Mouse (Mus musculus): ENCODE measurements at regions not wholly inside any gene's neighbourhood (a gene's known extent, or its start where the extent isn't known, plus 50 kb on each side); places are given as distances from the start of the nearest gene placed in this dataset.
A peak's percentile ranks its signal among the peaks of the same experiment; 100 is the strongest.

- Histone ChIP-seq H3K4me3 (replicated peaks) (peak overlapping the region; percentile 87), H3K9me3 (no peaks in the 10 kb centered on the region), H3K27me3 (replicated peaks) (no peaks in the 10 kb centered on the region), H3K36me3 (replicated peaks; ENCODE audit: low read length) (no peaks in the 10 kb centered on the region), H3K4me1 (peaks cover 86% of the 10 kb centered on the region)
- TF ChIP-seq FLI1 (IDR thresholded peaks at IDR 0.05; ENCODE audit: low read length) = no peak
- peak; percentile 56; the same call in 1 of the 3 replicates for TF ChIP-seq GATA1 (IDR thresholded peaks at IDR 0.05; ENCODE audit: borderline replicate concordance, low read length)
Observed at GRCm38 (mm10) chr9:85592639-85593038, 156.5 kb downstream of the Ibtk start.

GRCm38 (mm10) chr9:85589210-85589609 lies 159.9 kb downstream of the Ibtk start:
- no peak overlapping the region for H3K4me3 ChIP-seq (replicated peaks)
- TF ChIP-seq GATA1 (IDR thresholded peaks at IDR 0.05; ENCODE audit: borderline replicate concordance, low read length) (no peak), FLI1 (IDR thresholded peaks at IDR 0.05; ENCODE audit: low read length) (no peak)
- peaks cover 59% of the 10 kb centered on the region for H3K4me1 ChIP-seq
- H3K36me3 ChIP-seq (replicated peaks; ENCODE audit: low read length) = no peaks in the 10 kb centered on the region
- no peaks in the 10 kb centered on the region for H3K27me3 ChIP-seq (replicated peaks)
- H3K9me3 ChIP-seq = peaks cover under 1% of the 10 kb centered on the region; the same call in 1 of the 2 replicates

- Histone ChIP-seq H3K9me3 (peaks cover 10% of the 10 kb centered on the region; the same call in 1 of the 2 replicates), H3K4me1 (peaks cover 47% of the 10 kb centered on the region), H3K27me3 (replicated peaks) (no peaks in the 10 kb centered on the region), H3K4me3 (replicated peaks) (no peak overlapping the region), H3K36me3 (replicated peaks; ENCODE audit: low read length) (no peaks in the 10 kb centered on the region)
- TF ChIP-seq GATA1 (IDR thresholded peaks at IDR 0.05; ENCODE audit: borderline replicate concordance, low read length) = no peak
- TF ChIP-seq FLI1 (IDR thresholded peaks at IDR 0.05; ENCODE audit: low read length) = no peak
Observed at GRCm38 (mm10) chr9:85588077-85588476, 161.1 kb downstream of the Ibtk start.

GRCm38 (mm10) chr9:85581028-85581595 lies 168.0 kb downstream of the Ibtk start:
- Histone ChIP-seq H3K4me3 (replicated peaks) (no peak overlapping the region), H3K4me1 (no peaks in the 10 kb centered on the region), H3K27me3 (replicated peaks) (no peaks in the 10 kb centered on the region), H3K36me3 (replicated peaks; ENCODE audit: low read length) (no peaks in the 10 kb centered on the region), H3K9me3 (peaks cover 11% of the 10 kb centered on the region; the same call in 1 of the 2 replicates)
- TF ChIP-seq FLI1 (IDR thresholded peaks at IDR 0.05; ENCODE audit: low read length) (no peak), GATA1 (IDR thresholded peaks at IDR 0.05; ENCODE audit: borderline replicate concordance, low read length) (no peak)

GRCm38 (mm10) chr9:85577812-85578211 lies 171.3 kb downstream of the Ibtk start:
- H3K4me1 ChIP-seq = no peaks in the 10 kb centered on the region
- H3K36me3 ChIP-seq (replicated peaks; ENCODE audit: low read length) = no peaks in the 10 kb centered on the region
- no peak overlapping the region for H3K4me3 ChIP-seq (replicated peaks)
- no peaks in the 10 kb centered on the region for H3K9me3 ChIP-seq
- H3K27me3 ChIP-seq (replicated peaks) = no peaks in the 10 kb centered on the region
- TF ChIP-seq FLI1 (IDR thresholded peaks at IDR 0.05; ENCODE audit: low read length) (no peak), GATA1 (IDR thresholded peaks at IDR 0.05; ENCODE audit: borderline replicate concordance, low read length) (no peak)

GRCm38 (mm10) chr9:85577338-85577737 lies 171.8 kb downstream of the Ibtk start:
- TF ChIP-seq GATA1 (IDR thresholded peaks at IDR 0.05; ENCODE audit: borderline replicate concordance, low read length) (no peak), FLI1 (IDR thresholded peaks at IDR 0.05; ENCODE audit: low read length) (no peak)
- H3K4me3 ChIP-seq (replicated peaks) = no peak overlapping the region
- no peaks in the 10 kb centered on the region for H3K4me1 ChIP-seq
- H3K27me3 ChIP-seq (replicated peaks) = no peaks in the 10 kb centered on the region
- no peaks in the 10 kb centered on the region for H3K36me3 ChIP-seq (replicated peaks; ENCODE audit: low read length)
- no peaks in the 10 kb centered on the region for H3K9me3 ChIP-seq

- Histone ChIP-seq H3K4me3 (replicated peaks) (no peak overlapping the region), H3K4me1 (no peaks in the 10 kb centered on the region; the same call in 1 of the 2 replicates), H3K36me3 (replicated peaks; ENCODE audit: low read length) (no peaks in the 10 kb centered on the region), H3K27me3 (replicated peaks) (no peaks in the 10 kb centered on the region), H3K9me3 (no peaks in the 10 kb centered on the region)
- TF ChIP-seq GATA1 (IDR thresholded peaks at IDR 0.05; ENCODE audit: borderline replicate concordance, low read length) (no peak), FLI1 (IDR thresholded peaks at IDR 0.05; ENCODE audit: low read length) (no peak)
Observed at GRCm38 (mm10) chr9:85568877-85569276, 180.3 kb downstream of the Ibtk start.

GRCm38 (mm10) chr9:85551871-85552270 lies 197.3 kb downstream of the Ibtk start:
- Histone ChIP-seq H3K4me3 (replicated peaks) (no peak overlapping the region), H3K27me3 (replicated peaks) (no peaks in the 10 kb centered on the region), H3K36me3 (replicated peaks; ENCODE audit: low read length) (no peaks in the 10 kb centered on the region), H3K4me1 (no peaks in the 10 kb centered on the region), H3K9me3 (peaks cover 4% of the 10 kb centered on the region; the same call in 1 of the 2 replicates)
- TF ChIP-seq GATA1 (IDR thresholded peaks at IDR 0.05; ENCODE audit: borderline replicate concordance, low read length) (no peak), FLI1 (IDR thresholded peaks at IDR 0.05; ENCODE audit: low read length) (no peak)

- Histone ChIP-seq H3K27me3 (replicated peaks) (no peaks in the 10 kb centered on the region), H3K4me1 (no peaks in the 10 kb centered on the region), H3K36me3 (replicated peaks; ENCODE audit: low read length) (no peaks in the 10 kb centered on the region), H3K9me3 (peaks cover 4% of the 10 kb centered on the region; the same call in 1 of the 2 replicates), H3K4me3 (replicated peaks) (no peak overlapping the region)
- TF ChIP-seq FLI1 (IDR thresholded peaks at IDR 0.05; ENCODE audit: low read length) = no peak
- no peak for TF ChIP-seq GATA1 (IDR thresholded peaks at IDR 0.05; ENCODE audit: borderline replicate concordance, low read length)
Observed at GRCm38 (mm10) chr9:85550455-85550854, 198.7 kb downstream of the Ibtk start.

GRCm38 (mm10) chr9:85546226-85546625 lies 202.9 kb downstream of the Ibtk start:
- no peak overlapping the region for H3K4me3 ChIP-seq (replicated peaks)

More at GRCm38 (mm10) chr9:85546226-85546625, 202.9 kb downstream of the Ibtk start:
- Histone ChIP-seq H3K4me1 (no peaks in the 10 kb centered on the region), H3K27me3 (replicated peaks) (no peaks in the 10 kb centered on the region), H3K9me3 (no peaks in the 10 kb centered on the region), H3K36me3 (replicated peaks; ENCODE audit: low read length) (no peaks in the 10 kb centered on the region)
- TF ChIP-seq FLI1 (IDR thresholded peaks at IDR 0.05; ENCODE audit: low read length) = no peak

Data from megakaryocyte, embryonic 14.5 days (primary cell).